Mouse (Mus musculus) liver, postnatal 0 days (tissue): ENCODE results near the gene Adprhl2. TPM values are rescaled to one million over a fixed set of nuclear protein-coding genes. Genes with fewer than 3 reads are reported as not detected.

Experiments
- ATAC-seq: fragments of 200-750 bp; cut with Nextera tagmentation; 2 replicates; pipeline ENCODE4 v1.8.0; 2017; ENCODE audit warnings: mild to moderate bottlenecking, moderate library complexity
- DNase-seq: peaks from one replicate; pipeline ENCODE4 v3.0.0-alpha.2; 2016
- H3K27ac ChIP-seq: fragments of 300-500 bp; sonication (generic); 2 replicates; pipeline ENCODE4 v1.5.1; 2014; ENCODE audit warnings: antibody characterized with exemption, moderate library complexity, mild to moderate bottlenecking, low read depth
- H3K27me3 ChIP-seq: fragments of 300-500 bp; sonication (generic); 2 replicates; pipeline ENCODE4 v1.6.1; 2014; ENCODE audit warnings: low read length, control low read depth, mixed read lengths; ENCODE audit not compliant: insufficient read depth
- H3K36me3 ChIP-seq: fragments of 300-500 bp; sonication (generic); replicated peaks from 2 replicates; pipeline ENCODE4 v1.6.1; 2014; ENCODE audit warnings: mild to moderate bottlenecking, control low read depth, low read length, moderate library complexity, mixed read lengths; ENCODE audit not compliant: insufficient read depth
- H3K4me1 ChIP-seq: fragments of 300-500 bp; sonication (generic); 2 replicates; pipeline ENCODE4 v1.6.1; 2014; ENCODE audit warnings: antibody characterized with exemption, mild to moderate bottlenecking, control low read depth; ENCODE audit not compliant: insufficient read depth
- H3K4me2 ChIP-seq: fragments of 300-500 bp; sonication (generic); 2 replicates; pipeline ENCODE4 v1.6.1; 2014; ENCODE audit warnings: low read depth, mild to moderate bottlenecking, low read length, moderate library complexity, mixed read lengths
- H3K4me3 ChIP-seq: fragments of 300-500 bp; sonication (generic); 2 replicates; pipeline ENCODE4 v1.5.1; 2014; ENCODE audit warnings: low read depth, low read length
- H3K9ac ChIP-seq: fragments of 300-500 bp; sonication (generic); replicated peaks from 2 replicates; pipeline ENCODE4 v1.6.1; 2014; ENCODE audit warnings: mild to moderate bottlenecking, moderate library complexity
- H3K9me3 ChIP-seq: fragments of 300-500 bp; sonication (generic); 2 replicates; pipeline ENCODE4 v1.6.1; 2016; ENCODE audit warnings: mild to moderate bottlenecking, control low read depth, low read length, mixed read lengths
- CTCF ChIP-seq: sonication (generic); IDR thresholded peaks from 2 replicates; pipeline ENCODE4 v1.5.1; 2016; ENCODE audit warnings: antibody characterized with exemption, low read depth
- EP300 ChIP-seq: IDR thresholded peaks from 2 replicates; pipeline ENCODE4 v1.6.1; 2016; ENCODE audit warnings: antibody characterized with exemption, low read depth, mild to moderate bottlenecking
- WGBS: fragments of 180-500 bp; shearing (Covaris S2); extraction: QIAGEN DNeasy Blood & Tissue Kit; methylation state at CpG from one replicate; pipeline ENCODE4 v1.1.7; 2014; ENCODE audit not compliant: insufficient replicate concordance; 5-methylcytosine and 5-hydroxymethylcytosine counted together
- polyA plus RNA-seq: library from polyadenylated mRNA; unstranded; fragments of >200 nt; fragmentation: Nextera tagmentation; extraction: Ambion mirVana; gene quantifications from 2 replicates; pipeline ENCODE4 v1.2.1, GENCODE M21; 2015

Adprhl2 gene
- polyA plus RNA-seq, 1 experiment from 2014 or later: 31.9 TPM

GRCm38 (mm10) chr4:126319806-126320205 lies 1.7 kb downstream of the Adprhl2 start:
- no peak overlapping the region; the same call in 1 of the 2 replicates for H3K9ac ChIP-seq
- H3K36me3 ChIP-seq: peaks cover 25% of the 10 kb centered on the region
- DNase-seq (no peak), ATAC-seq (peak; percentile 63)
- H3K4me3 ChIP-seq: no peak overlapping the region
- WGBS: 74% methylated on average over 6 of the region's 6 CpGs
- H3K27ac ChIP-seq: peak overlapping the region; percentile 86
- no peak for TF ChIP-seq CTCF
- TF ChIP-seq EP300: no peak
- peaks cover 2% of the 10 kb centered on the region; the same call in 1 of the 2 replicates for H3K27me3 ChIP-seq
- H3K4me2 ChIP-seq: peak overlapping the region; percentile 87; the same call in 1 of the 2 replicates
- no peaks in the 10 kb centered on the region for H3K9me3 ChIP-seq
- 0 out of 2 replicates have a peak, but pooled peaks cover 4% of the 10 kb centered on the region for H3K4me1 ChIP-seq

GRCm38 (mm10) chr4:126316443-126317040 lies 5.0 kb downstream of the Adprhl2 start:
- Histone ChIP-seq H3K4me3 (no peak overlapping the region), H3K27me3 (no peaks in the 10 kb centered on the region), H3K36me3 (peaks cover 25% of the 10 kb centered on the region), H3K9me3 (no peaks in the 10 kb centered on the region), H3K4me2 (no peak overlapping the region), H3K27ac (no peak overlapping the region), H3K4me1 (0 out of 2 replicates have a peak, but pooled peaks cover 4% of the 10 kb centered on the region), H3K9ac (no peak overlapping the region)
- ATAC-seq (no peak), DNase-seq (no peak)
- TF ChIP-seq EP300 (no peak), CTCF (no peak)
- 88% methylated on average over 13 of the region's 13 CpGs for WGBS

- WGBS: 65% methylated on average over 5 of the region's 5 CpGs
Observed at GRCm38 (mm10) chr4:126315931-126316330, 5.6 kb downstream of the Adprhl2 start.

GRCm38 (mm10) chr4:126314393-126314792 lies 7.1 kb downstream of the Adprhl2 start:
- Histone ChIP-seq H3K27me3 (no peaks in the 10 kb centered on the region), H3K4me2 (no peak overlapping the region), H3K4me3 (no peak overlapping the region), H3K36me3 (peaks cover 25% of the 10 kb centered on the region), H3K9me3 (no peaks in the 10 kb centered on the region), H3K4me1 (peaks cover 4% of the 10 kb centered on the region), H3K9ac (no peak overlapping the region), H3K27ac (no peak overlapping the region)
- TF ChIP-seq CTCF (no peak), EP300 (no peak)
- DNase-seq (no peak), ATAC-seq (no peak)
- WGBS: 72% methylated on average over 10 of the region's 10 CpGs

More at GRCm38 (mm10) chr4:126315931-126316330, 5.6 kb downstream of the Adprhl2 start:
- Histone ChIP-seq H3K36me3 (peaks cover 25% of the 10 kb centered on the region), H3K4me1 (0 out of 2 replicates have a peak, but pooled peaks cover 4% of the 10 kb centered on the region), H3K4me2 (no peak overlapping the region), H3K27me3 (no peaks in the 10 kb centered on the region), H3K9ac (no peak overlapping the region), H3K9me3 (no peaks in the 10 kb centered on the region), H3K4me3 (no peak overlapping the region), H3K27ac (no peak overlapping the region)
- no peak for TF ChIP-seq CTCF
- no peak for TF ChIP-seq EP300
- ATAC-seq (no peak), DNase-seq (no peak)

- no peaks in the 10 kb centered on the region for H3K27me3 ChIP-seq
- H3K36me3 ChIP-seq: peaks cover 23% of the 10 kb centered on the region
- no peaks in the 10 kb centered on the region for H3K9me3 ChIP-seq
- ATAC-seq (no peak), DNase-seq (no peak)
- WGBS: 55% methylated on average over 5 of the region's 5 CpGs
- TF ChIP-seq CTCF (no peak), EP300 (no peak)
- H3K9ac ChIP-seq: no peak overlapping the region
- H3K4me2 ChIP-seq: no peak overlapping the region
- peaks cover 4% of the 10 kb centered on the region for H3K4me1 ChIP-seq
- no peak overlapping the region for H3K4me3 ChIP-seq
- H3K27ac ChIP-seq: no peak overlapping the region
Observed at GRCm38 (mm10) chr4:126313202-126313601, 8.3 kb downstream of the Adprhl2 start.

GRCm38 (mm10) chr4:126311566-126312200 lies 9.8 kb downstream of the Adprhl2 start:
- H3K27me3 ChIP-seq: no peaks in the 10 kb centered on the region
- no peak for TF ChIP-seq EP300
- no peak for TF ChIP-seq CTCF
- no peak overlapping the region for H3K4me3 ChIP-seq
- no peak overlapping the region for H3K27ac ChIP-seq
- DNase-seq (no peak), ATAC-seq (no peak)
- H3K4me1 ChIP-seq: peaks cover 4% of the 10 kb centered on the region
- no peak overlapping the region for H3K4me2 ChIP-seq
- H3K9ac ChIP-seq: no peak overlapping the region
- 87% methylated on average over 16 of the region's 16 CpGs for WGBS
- no peaks in the 10 kb centered on the region for H3K9me3 ChIP-seq
- H3K36me3 ChIP-seq: peaks cover 8% of the 10 kb centered on the region
